Mouse (Mus musculus) ES-Bruce4 (cell line): ENCODE results near the gene Lrba.

Source experiments
- CTCF ChIP-seq: IDR thresholded peaks from one replicate; pipeline ENCODE4 v1.8.1; 2011; ENCODE audit warnings: low read depth, low read length
- POLR2A ChIP-seq: IDR thresholded peaks from one replicate; pipeline ENCODE4 v1.8.1; 2011; ENCODE audit warnings: low read length; ENCODE audit not compliant: insufficient read depth

GRCm38 (mm10) chr3:86201645-86202175, 22.8 kb upstream of the Lrba start:
- TF ChIP-seq POLR2A = no peak
- no peak for TF ChIP-seq CTCF
